In the genomic region with DNA sequence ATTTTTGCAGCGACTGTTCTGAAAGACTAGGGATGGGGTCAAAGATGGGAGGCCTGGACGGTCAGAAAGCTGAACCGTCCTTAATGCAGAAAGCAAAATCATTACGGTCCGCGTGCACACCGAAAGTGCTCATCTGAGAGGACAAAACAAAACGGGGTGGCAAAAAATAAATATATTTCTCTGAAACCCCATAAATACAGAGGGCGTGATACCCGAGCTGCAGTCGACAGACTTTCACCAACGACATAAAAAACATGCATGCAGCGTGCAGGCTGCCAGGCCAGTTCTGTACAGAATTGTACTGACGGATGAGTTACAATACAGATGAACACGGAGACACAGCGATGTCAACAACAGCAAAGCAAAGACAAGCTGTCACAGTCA, we compare ENCODE assay signal across 15 mouse cellular contexts. TPM values are rescaled to one million over a fixed set of nuclear protein-coding genes. Genes with fewer than 3 reads are reported as not detected.
DNase-seq lines count a peak whose midpoint lies in the region; ATAC-seq and TF ChIP-seq lines count a peak whose summit lies in the region.
"Had no signal": no experiment of that assay in that cellular context is flagged by ENCODE, and none has a peak within 500 bp of the region (broad histone marks: within the 10 kb centered on the region; RNA-seq: fewer than 3 reads in every experiment).

No protein-coding gene starts in this region.

- no peak for ATAC-seq in forebrain, embryonic 11.5 days (replicated peaks; ENCODE audit: low FRiP score)
- no peak for ATAC-seq in hindbrain, embryonic 11.5 days (ENCODE audit: low FRiP score)
- ATAC-seq in midbrain, embryonic 14.5 days (ENCODE audit: low FRiP score, low TSS enrichment): no peak
- ATAC-seq: Patski had no signal

- H3K9ac ChIP-seq in forebrain, embryonic 11.5 days (ENCODE audit: low read length): no peak overlapping the region
- no peak overlapping the region for H3K9ac ChIP-seq in hindbrain, embryonic 11.5 days (ENCODE audit: low read depth, low read length)
- peak overlapping the region; percentile 68; the same call in 1 of the 2 replicates for H3K9ac ChIP-seq in midbrain, embryonic 14.5 days (replicated peaks; ENCODE audit: low read length)

- H3K27ac ChIP-seq in forebrain, embryonic 10.5 days: no peak overlapping the region
- no peak overlapping the region for H3K27ac ChIP-seq in forebrain, embryonic 11.5 days (ENCODE audit: low read depth, low read length)
- H3K27ac ChIP-seq in cortical plate, adult 2 months (ENCODE audit: insufficient read depth, low read length): no peak overlapping the region
- H3K27ac ChIP-seq in hindbrain, embryonic 11.5 days (ENCODE audit: low read depth, low read length): no peak overlapping the region
- H3K27ac ChIP-seq in midbrain, embryonic 14.5 days (replicated peaks; ENCODE audit: low read depth, low read length): no peak overlapping the region

- no peaks in the 10 kb centered on the region for H3K9me3 ChIP-seq in forebrain, embryonic 10.5 days
- H3K9me3 ChIP-seq in forebrain, embryonic 11.5 days (ENCODE audit: control insufficient read depth, low read length): no peaks in the 10 kb centered on the region
- H3K9me3 ChIP-seq in hindbrain, embryonic 11.5 days (ENCODE audit: control insufficient read depth, low read length): no peaks in the 10 kb centered on the region
- H3K9me3 ChIP-seq in midbrain, embryonic 14.5 days (ENCODE audit: control insufficient read depth, low read length): no peaks in the 10 kb centered on the region

- no peak for TF ChIP-seq CTCF in cortical plate, adult 2 months (IDR thresholded peaks at IDR 0.05; ENCODE audit: extremely low read depth, insufficient read depth, low read length)

- H3K27me3 ChIP-seq in forebrain, embryonic 10.5 days (ENCODE audit: poor library complexity, severe bottlenecking): peaks cover 50% of the 10 kb centered on the region
- peaks cover 11% of the 10 kb centered on the region for H3K27me3 ChIP-seq in forebrain, embryonic 11.5 days (ENCODE audit: control insufficient read depth, insufficient read depth, low read length)
- H3K27me3 ChIP-seq in hindbrain, embryonic 11.5 days (ENCODE audit: control insufficient read depth, insufficient read depth, low read length): peaks cover 6% of the 10 kb centered on the region
- peaks cover 7% of the 10 kb centered on the region; the same call in 1 of the 2 replicates for H3K27me3 ChIP-seq in midbrain, embryonic 14.5 days (ENCODE audit: control insufficient read depth, insufficient read depth, low read length)
- H3K27me3 ChIP-seq: Patski had no signal

- no peak for TF ChIP-seq POLR2A in cortical plate, adult 2 months (IDR thresholded peaks at IDR 0.05; ENCODE audit: extremely low read depth, insufficient read depth, low read length)

- H3K4me1 ChIP-seq in forebrain, embryonic 10.5 days: peaks cover 46% of the 10 kb centered on the region
- H3K4me1 ChIP-seq in forebrain, embryonic 11.5 days (replicated peaks; ENCODE audit: control insufficient read depth, insufficient read depth, low read length): peaks cover 8% of the 10 kb centered on the region; the same call in 1 of the 2 replicates
- peaks cover 1% of the 10 kb centered on the region; the same call in 1 of the 2 replicates for H3K4me1 ChIP-seq in cortical plate, adult 2 months (ENCODE audit: control insufficient read depth, insufficient read depth, low read length)
- H3K4me1 ChIP-seq in hindbrain, embryonic 11.5 days (replicated peaks; ENCODE audit: control insufficient read depth, insufficient read depth, low read length): no peaks in the 10 kb centered on the region; the same call in 1 of the 2 replicates
- H3K4me1 ChIP-seq in midbrain, embryonic 14.5 days (ENCODE audit: control insufficient read depth, insufficient read depth, low read length): peaks cover 5% of the 10 kb centered on the region; the same call in 1 of the 2 replicates

- H3K4me3 ChIP-seq in forebrain, embryonic 10.5 days: peak overlapping the region; percentile 56; the same call in 1 of the 2 replicates
- H3K4me3 ChIP-seq in forebrain, embryonic 11.5 days (ENCODE audit: low read depth, low read length): no peak overlapping the region
- H3K4me3 ChIP-seq in cortical plate, adult 2 months (ENCODE audit: insufficient read depth, low read length): peak overlapping the region; percentile 90
- H3K4me3 ChIP-seq in hindbrain, embryonic 11.5 days (ENCODE audit: low read depth, low read length): peak overlapping the region; percentile 43; the same call in 1 of the 2 replicates
- peak overlapping the region; percentile 53 for H3K4me3 ChIP-seq in midbrain, embryonic 14.5 days (replicated peaks; ENCODE audit: low read depth, low read length)

- no peak overlapping the region for H3K4me2 ChIP-seq in forebrain, embryonic 11.5 days (ENCODE audit: low read depth, low read length, severe bottlenecking)
- H3K4me2 ChIP-seq in hindbrain, embryonic 11.5 days (replicated peaks; ENCODE audit: low read depth, low read length): peak overlapping the region; percentile 88
- H3K4me2 ChIP-seq in midbrain, embryonic 14.5 days (ENCODE audit: low read length): peak overlapping the region; percentile 86

- no peaks in the 10 kb centered on the region for H3K36me3 ChIP-seq in forebrain, embryonic 10.5 days (replicated peaks)
- no peaks in the 10 kb centered on the region for H3K36me3 ChIP-seq in forebrain, embryonic 11.5 days (ENCODE audit: control insufficient read depth, insufficient read depth, low read length)
- H3K36me3 ChIP-seq in hindbrain, embryonic 11.5 days (ENCODE audit: control insufficient read depth, insufficient read depth, low read length): no peaks in the 10 kb centered on the region
- H3K36me3 ChIP-seq in midbrain, embryonic 14.5 days (ENCODE audit: control insufficient read depth, insufficient read depth, low read length): no peaks in the 10 kb centered on the region

- WGBS in forebrain, embryonic 10.5 days: 64% methylated on average over 16 of the region's 16 CpGs
- 60% methylated on average over 16 of the region's 16 CpGs for WGBS in forebrain, embryonic 11.5 days
- WGBS in hindbrain, embryonic 11.5 days: 54% methylated on average over 16 of the region's 16 CpGs
- 61% methylated on average over 16 of the region's 16 CpGs for WGBS in midbrain, embryonic 14.5 days

- DNase-seq in forebrain, embryonic 10.5 days (ENCODE audit: extremely low spot score, low spot score): no peak
- DNase-seq in forebrain, embryonic 11.5 days (ENCODE audit: low spot score): no peak
- no peak for DNase-seq in hindbrain, embryonic 11.5 days (ENCODE audit: low spot score)
- DNase-seq in midbrain, embryonic 14.5 days: peak; percentile 24
- DNase-seq in embryo, embryonic 10.5 days (ENCODE audit: low spot score): no peak
- DNase-seq in gastrocnemius, adult 18-20 months (ENCODE audit: low spot score): no peak
- no peak for DNase-seq in kidney, postnatal 14 days
- DNase-seq: heart, adult 18-20 months; kidney, postnatal 4 days; liver; thymus, adult 18-20 months had no signal

RNA-seq across cellular contexts. Expression of a gene that starts 3.9 kb away (rescaled TPM):
- polyA plus RNA-seq in forebrain, embryonic 10.5 days (2016; fragmentation: Nextera tagmentation; extraction: Ambion mirVana): 1.4 and 1.9 TPM in 2 replicates
- polyA plus RNA-seq in forebrain, embryonic 11.5 days (2014; fragmentation: Nextera tagmentation; extraction: Ambion mirVana): 2.2 and 2.6 TPM in 2 replicates
- 40.9 and 45.1 TPM in 2 replicates for polyA plus RNA-seq in cortical plate, adult 2 months (2012; rRNA removed)
- 5.7 and 9.1 TPM in 2 replicates for polyA plus RNA-seq in hindbrain, embryonic 11.5 days (2014; fragmentation: Nextera tagmentation; extraction: Ambion mirVana)
- 27.2 and 27.7 TPM in 2 replicates for polyA plus RNA-seq in midbrain, embryonic 14.5 days (2014; fragmentation: Nextera tagmentation; extraction: Ambion mirVana)
- under 1 TPM; 0.43 TPM for total RNA-seq in gastrocnemius, adult 18-20 months (2021)
- total RNA-seq: megakaryocyte-erythroid progenitor cell, adult 5-6 weeks had no signal
- polyA plus RNA-seq: C2C12 had no signal
